Mouse (Mus musculus): Measurements from ENCODE around the gene Trappc3. TPM values are rescaled to one million over a fixed set of nuclear protein-coding genes. Genes with fewer than 3 reads are reported as not detected.

The Trappc3 gene
- polyA plus RNA-seq, 1 experiment from 2014 or later = 32.9 TPM

GRCm38 (mm10) chr4:126321854-126322511, 59.9 kb downstream of the Trappc3 start:
- Histone ChIP-seq H3K4me3 (ENCODE audit: low read depth, low read length) (peak overlapping the region; percentile 65), H3K27ac (ENCODE audit: low read depth, low read length) (no peak overlapping the region), H3K9me3 (ENCODE audit: control insufficient read depth, low read length) (no peaks in the 10 kb centered on the region), H3K27me3 (ENCODE audit: control insufficient read depth, insufficient read depth, low read length) (no peaks in the 10 kb centered on the region), H3K4me1 (ENCODE audit: control insufficient read depth, insufficient read depth, low read length) (peaks cover 7% of the 10 kb centered on the region), H3K36me3 (ENCODE audit: control insufficient read depth, insufficient read depth, low read length) (peaks cover 11% of the 10 kb centered on the region), H3K9ac (replicated peaks; ENCODE audit: low read depth, low read length) (no peak overlapping the region), H3K4me2 (ENCODE audit: low read depth, low read length) (peak overlapping the region; percentile 76)
- ATAC-seq (ENCODE audit: low read depth) = peak; percentile 23
- 55% methylated on average over 28 of the region's 28 CpGs for WGBS

DNA sequence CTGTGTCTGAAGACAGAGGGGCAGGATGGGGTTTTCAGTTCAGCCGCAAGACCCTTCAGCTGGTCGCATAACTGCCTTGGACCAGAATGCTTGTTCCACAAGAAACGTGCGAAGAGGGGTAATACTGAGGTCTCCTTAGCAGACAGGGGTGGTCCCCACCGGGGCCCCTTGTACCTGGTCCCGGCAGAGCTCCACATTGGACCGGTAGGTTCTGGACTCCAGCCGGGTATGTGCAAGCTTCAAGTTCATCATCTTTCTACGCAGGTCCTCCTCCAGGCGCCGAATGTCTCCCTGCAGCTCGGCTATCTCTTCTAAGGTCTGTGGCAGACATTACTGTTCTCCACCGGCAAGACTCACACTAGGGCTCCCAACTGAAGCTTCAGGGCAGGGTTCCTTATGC, 60.5 kb downstream of the Trappc3 start:
- H3K4me3 ChIP-seq (ENCODE audit: low read depth, low read length) = no peak overlapping the region
- H3K27me3 ChIP-seq (ENCODE audit: control insufficient read depth, insufficient read depth, low read length) = no peaks in the 10 kb centered on the region
- H3K36me3 ChIP-seq (ENCODE audit: control insufficient read depth, insufficient read depth, low read length) = peaks cover 5% of the 10 kb centered on the region; the same call in 1 of the 2 replicates
- ATAC-seq (ENCODE audit: low read depth) = no peak
- H3K9me3 ChIP-seq (ENCODE audit: control insufficient read depth, low read length) = no peaks in the 10 kb centered on the region
- peaks cover 7% of the 10 kb centered on the region for H3K4me1 ChIP-seq (ENCODE audit: control insufficient read depth, insufficient read depth, low read length)
- no peak overlapping the region for H3K27ac ChIP-seq (ENCODE audit: low read depth, low read length)
- H3K9ac ChIP-seq (replicated peaks; ENCODE audit: low read depth, low read length) = no peak overlapping the region
- H3K4me2 ChIP-seq (ENCODE audit: low read depth, low read length) = no peak overlapping the region
- WGBS = 94% methylated on average over 13 of the region's 13 CpGs

DNA sequence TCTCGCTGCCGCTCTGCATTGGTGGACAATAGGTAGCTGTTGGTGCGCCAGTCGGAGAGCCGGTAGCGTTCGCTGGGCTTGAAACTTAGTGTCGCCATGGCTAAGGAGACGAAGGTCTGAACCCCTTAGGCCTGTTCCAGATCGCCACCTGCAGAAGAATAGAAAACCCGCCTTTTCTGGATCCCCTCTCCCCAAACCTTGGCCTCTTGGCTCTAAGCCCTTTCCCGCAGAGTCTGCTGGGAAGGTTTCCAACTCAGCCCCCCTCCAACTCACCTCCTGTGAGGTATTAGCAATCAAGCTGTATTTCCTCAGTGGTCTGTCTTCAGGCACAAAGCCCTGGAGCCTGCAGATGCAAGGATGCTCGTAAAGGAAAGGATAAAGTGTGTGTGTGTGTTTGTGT, 62.7 kb downstream of the Trappc3 start:
- Histone ChIP-seq H3K4me2 (ENCODE audit: low read depth, low read length) (peak overlapping the region; percentile 16; the same call in 1 of the 2 replicates), H3K4me1 (ENCODE audit: control insufficient read depth, insufficient read depth, low read length) (peaks cover 7% of the 10 kb centered on the region), H3K4me3 (ENCODE audit: low read depth, low read length) (no peak overlapping the region), H3K36me3 (ENCODE audit: control insufficient read depth, insufficient read depth, low read length) (no peaks in the 10 kb centered on the region), H3K27me3 (ENCODE audit: control insufficient read depth, insufficient read depth, low read length) (no peaks in the 10 kb centered on the region), H3K27ac (ENCODE audit: low read depth, low read length) (no peak overlapping the region), H3K9me3 (ENCODE audit: control insufficient read depth, low read length) (no peaks in the 10 kb centered on the region), H3K9ac (replicated peaks; ENCODE audit: low read depth, low read length) (0 out of 2 replicates have a peak overlapping the region, but pooled peaks have one; percentile 21)
- 28% methylated on average over 13 of the region's 13 CpGs for WGBS
- no peak for ATAC-seq (ENCODE audit: low read depth)

DNA sequence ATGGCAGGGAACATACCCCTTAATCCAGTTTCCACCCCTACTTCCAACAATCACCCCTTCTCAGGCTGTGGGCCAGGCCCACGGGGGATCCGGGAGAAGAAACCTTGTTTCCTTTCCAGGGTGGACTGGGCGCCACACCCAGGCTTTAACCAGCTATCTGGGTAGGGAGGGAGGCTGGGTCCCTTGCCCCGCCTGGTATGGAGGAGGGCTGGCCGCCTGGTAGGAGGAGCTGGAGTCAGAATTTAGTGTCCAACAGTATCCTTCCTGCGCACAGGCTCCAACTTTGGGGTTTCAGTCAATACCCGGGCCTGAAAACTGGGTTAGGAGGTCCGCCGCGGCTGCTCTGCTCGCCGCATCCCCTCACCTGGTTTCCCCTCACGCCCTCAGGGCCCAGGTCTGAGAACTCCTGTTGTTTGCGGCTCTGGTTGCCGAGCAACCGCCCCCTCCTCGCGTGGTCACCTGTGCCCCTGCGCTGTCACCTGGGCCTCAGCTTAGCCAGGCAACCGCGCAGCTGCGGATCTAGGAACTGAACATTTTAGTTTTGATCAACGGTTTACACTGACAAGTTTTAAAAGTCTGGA, 63.2 kb downstream of the Trappc3 start, which contains the start of gene Tekt2:
Tekt2 (minus strand) TSS at position 408 of the 581 bp plus-strand sequence.
- Histone ChIP-seq H3K4me2 (ENCODE audit: low read depth, low read length) (peak within 1 kb of the TSS; percentile 16; the same call in 1 of the 2 replicates), H3K9ac (replicated peaks; ENCODE audit: low read depth, low read length) (0 out of 2 replicates have a peak within 1 kb of the TSS, but pooled peaks have one; percentile 21), H3K36me3 (ENCODE audit: control insufficient read depth, insufficient read depth, low read length) (no peaks in the 10 kb centered on the region), H3K4me3 (ENCODE audit: low read depth, low read length) (no peak within 1 kb of the TSS), H3K9me3 (ENCODE audit: control insufficient read depth, low read length) (no peaks in the 10 kb centered on the region), H3K27me3 (ENCODE audit: control insufficient read depth, insufficient read depth, low read length) (no peaks in the 10 kb centered on the region), H3K4me1 (ENCODE audit: control insufficient read depth, insufficient read depth, low read length) (peaks cover 5% of the 10 kb centered on the region), H3K27ac (ENCODE audit: low read depth, low read length) (no peak within 1 kb of the TSS)
- no peak for ATAC-seq (ENCODE audit: low read depth)
- WGBS = 9% methylated on average over 23 of the region's 23 CpGs

Other genes starting within 250 kb of the Trappc3 start
- gene Csf3r, start 237.8 kb upstream of the Trappc3 start, polyA plus RNA-seq (2014; fragmentation: Nextera tagmentation; extraction: Ambion mirVana) = 0.66 and 0.75 TPM in 2 replicates
- gene Mrps15, start 215.4 kb upstream of the Trappc3 start, polyA plus RNA-seq (2014; fragmentation: Nextera tagmentation; extraction: Ambion mirVana) = 127 and 137 TPM in 2 replicates
- 30.2 and 40.2 TPM in 2 replicates for gene Oscp1, start 203.8 kb upstream of the Trappc3 start, polyA plus RNA-seq (2014; fragmentation: Nextera tagmentation; extraction: Ambion mirVana)
- gene Lsm10, start 165.7 kb upstream of the Trappc3 start, polyA plus RNA-seq (2014; fragmentation: Nextera tagmentation; extraction: Ambion mirVana) = 46.4 and 48.3 TPM in 2 replicates
- 15.2 and 21.8 TPM in 2 replicates for gene Stk40, start 158.4 kb upstream of the Trappc3 start, polyA plus RNA-seq (2014; fragmentation: Nextera tagmentation; extraction: Ambion mirVana)
- 5.4 and 14.6 TPM in 2 replicates for gene Eva1b, start 114.6 kb upstream of the Trappc3 start, polyA plus RNA-seq (2014; fragmentation: Nextera tagmentation; extraction: Ambion mirVana)
- 0.67 and 1.5 TPM in 2 replicates for gene Sh3d21, start 98.8 kb upstream of the Trappc3 start, polyA plus RNA-seq (2014; fragmentation: Nextera tagmentation; extraction: Ambion mirVana)
- 128 and 138 TPM in 2 replicates for gene Thrap3, start 59.6 kb upstream of the Trappc3 start, polyA plus RNA-seq (2014; fragmentation: Nextera tagmentation; extraction: Ambion mirVana)
- gene Map7d1, start 6.0 kb upstream of the Trappc3 start, polyA plus RNA-seq (2014; fragmentation: Nextera tagmentation; extraction: Ambion mirVana) = 69.6 and 79.7 TPM in 2 replicates
- gene Col8a2, start 24.5 kb downstream of the Trappc3 start, polyA plus RNA-seq (2014; fragmentation: Nextera tagmentation; extraction: Ambion mirVana) = 1.3 and 6.1 TPM in 2 replicates
- 51.7 and 54.1 TPM in 2 replicates for gene Adprhl2, start 59.4 kb downstream of the Trappc3 start, polyA plus RNA-seq (2014; fragmentation: Nextera tagmentation; extraction: Ambion mirVana)
- 7.7 and 8.8 TPM in 2 replicates for gene Tekt2, start 63.4 kb downstream of the Trappc3 start, polyA plus RNA-seq (2014; fragmentation: Nextera tagmentation; extraction: Ambion mirVana)
- 15.0 and 22.9 TPM in 2 replicates for gene Ago3, start 167.2 kb downstream of the Trappc3 start, polyA plus RNA-seq (2014; fragmentation: Nextera tagmentation; extraction: Ambion mirVana)
- gene Ago1, start 206.3 kb downstream of the Trappc3 start, polyA plus RNA-seq (2014; fragmentation: Nextera tagmentation; extraction: Ambion mirVana) = 15.7 and 18.8 TPM in 2 replicates